Comparison of ENCODE assay signal across 19 mouse cellular contexts in genomic region chr10:79574350-79574749, GRCm38 (mm10). TPM values are rescaled to one million over a fixed set of nuclear protein-coding genes. Genes with fewer than 3 reads are reported as not detected.
"Had no signal": no experiment of that assay in that cellular context is flagged by ENCODE, and none has a peak within 500 bp of the region (broad histone marks: within the 10 kb centered on the region; RNA-seq: fewer than 3 reads in every experiment).

No protein-coding gene starts in this region.

- H3K4me3 ChIP-seq: limb, embryonic 15.5 days; liver, embryonic 13.5 days; neural tube, embryonic 12.5 days; stomach, embryonic 15.5 days had no signal

- H3K27ac ChIP-seq: kidney, postnatal 0 days; limb, embryonic 15.5 days; liver, embryonic 13.5 days; neural tube, embryonic 12.5 days; stomach, embryonic 15.5 days had no signal

- DNase-seq: kidney, adult 9 months; kidney, postnatal 36 days; layer of hippocampus, adult 9-11 months; layer of hippocampus, postnatal 36 days; liver, embryonic 13.5 days; lung, adult 18-20 months; lung, postnatal 36 days; midbrain, embryonic 14.5 days had no signal

- H3K27me3 ChIP-seq: liver, embryonic 13.5 days; neural tube, embryonic 12.5 days; stomach, embryonic 15.5 days had no signal

- H3K4me1 ChIP-seq: limb, embryonic 15.5 days; liver, embryonic 13.5 days; neural tube, embryonic 12.5 days; stomach, embryonic 15.5 days had no signal

- H3K9ac ChIP-seq: limb, embryonic 15.5 days; liver, embryonic 13.5 days; neural tube, embryonic 12.5 days; stomach, embryonic 15.5 days had no signal

- H3K36me3 ChIP-seq: limb, embryonic 15.5 days; liver, embryonic 13.5 days; neural tube, embryonic 12.5 days; stomach, embryonic 15.5 days had no signal

- H3K4me2 ChIP-seq: limb, embryonic 15.5 days; liver, embryonic 13.5 days; neural tube, embryonic 12.5 days; stomach, embryonic 15.5 days had no signal

- H3K9me3 ChIP-seq: limb, embryonic 15.5 days; liver, embryonic 13.5 days; neural tube, embryonic 12.5 days; stomach, embryonic 15.5 days had no signal

RNA-seq across cellular contexts. Expression of gene Theg, which starts 12.8 kb away (rescaled TPM):
- total RNA-seq: left cerebral cortex, postnatal 25 days; megakaryocyte progenitor cell, adult 5-6 weeks; monocyte, adult 5-6 weeks; neutrophil, adult 5-6 weeks had no signal
- polyA plus RNA-seq: kidney, postnatal 0 days; limb, embryonic 11.5 days; limb, embryonic 15.5 days; liver, embryonic 13.5 days; lung, embryonic 16.5 days; midbrain, embryonic 14.5 days; neural tube, embryonic 12.5 days; stomach, embryonic 15.5 days had no signal

RNA-seq across cellular contexts. Expression of gene C2cd4c, which starts 39.5 kb away (rescaled TPM):
- total RNA-seq: megakaryocyte progenitor cell, adult 5-6 weeks; monocyte, adult 5-6 weeks; neutrophil, adult 5-6 weeks had no signal
- polyA plus RNA-seq: limb, embryonic 11.5 days; limb, embryonic 15.5 days; liver, embryonic 13.5 days; lung, embryonic 16.5 days; neural tube, embryonic 12.5 days; spleen, adult 2 months had no signal
